Mouse (Mus musculus): ENCODE measurements around the gene Gm45717.

DNA sequence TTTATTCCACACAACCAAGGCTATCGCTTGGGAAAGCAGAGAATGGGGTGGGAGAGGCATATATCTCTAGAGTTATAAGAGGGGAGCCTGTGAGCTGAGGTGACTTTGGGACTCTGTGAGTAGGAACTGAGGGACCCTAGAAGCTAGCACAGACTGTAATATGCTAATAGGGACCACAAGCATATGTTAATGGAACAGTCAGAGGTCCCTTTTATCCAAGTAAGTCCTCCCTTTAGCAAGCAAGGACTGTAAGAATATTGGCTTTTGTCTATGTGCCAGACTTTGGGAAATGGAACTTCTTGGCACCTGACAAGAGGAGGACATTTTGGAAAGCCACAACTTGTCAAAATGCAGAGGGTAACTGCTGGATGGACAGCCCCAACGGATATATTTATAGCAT, 16.8 kb downstream of the Gm45717 start:
- TF ChIP-seq CTCF (IDR thresholded peaks at IDR 0.05; ENCODE audit: control insufficient read depth, insufficient read depth, insufficient read length) (no peak), MYOD1 (IDR thresholded peaks at IDR 0.05; ENCODE audit: control insufficient read depth, insufficient read length, low read depth) (no peak), FOSL1 (IDR thresholded peaks at IDR 0.05; ENCODE audit: insufficient read depth, low read length, poor library complexity, severe bottlenecking) (no peak), MAX (IDR thresholded peaks at IDR 0.05) (no peak), USF1 (IDR thresholded peaks at IDR 0.05; ENCODE audit: low read depth) (no peak), CEBPB (IDR thresholded peaks at IDR 0.05; ENCODE audit: low read depth) (no peak)

Measured in C2C12 (cell line).